Mouse (Mus musculus): ENCODE data around the gene Synm.

DNA sequence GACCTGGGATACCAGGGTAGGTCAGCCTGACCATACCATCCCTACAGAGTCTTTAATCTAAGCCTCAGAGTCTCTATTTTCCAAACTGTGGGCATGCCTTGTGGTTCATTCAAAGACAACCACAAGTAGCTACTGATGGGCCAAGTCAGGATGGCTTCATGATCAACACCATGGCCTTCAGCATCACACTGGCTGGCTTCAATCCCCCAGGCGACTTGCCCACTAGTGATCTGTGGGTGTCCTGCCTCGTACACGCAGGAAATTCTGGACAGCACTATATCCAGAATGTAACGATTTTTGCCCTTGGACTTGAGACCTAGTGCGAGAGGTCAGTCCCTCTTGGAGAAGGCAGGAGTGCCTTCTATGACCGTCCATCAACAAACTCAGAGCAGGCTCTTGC is 41.0 kb upstream of the Synm start:
- TF ChIP-seq POLR2A (IDR thresholded peaks at IDR 0.05; ENCODE audit: borderline replicate concordance, low read depth, low read length), result no peak
- no peak for TF ChIP-seq CTCF (IDR thresholded peaks at IDR 0.05; ENCODE audit: low read depth, low read length)

Data from bone marrow macrophage, adult 2 months (primary cell).